Mouse (Mus musculus) lung, adult 2 months (tissue): ENCODE results near the gene Tnrc6c. TPM values are rescaled to one million over a fixed set of nuclear protein-coding genes. Genes with fewer than 3 reads are reported as not detected.

ENCODE experiments used
- DNase-seq: peaks from one replicate; pipeline ENCODE4 v3.0.0; 2022
- H3K4me1 ChIP-seq: fragments of 200-500 bp; 2 replicates; pipeline ENCODE4 v1.6.1; 2011; ENCODE audit warnings: low read length; ENCODE audit not compliant: control insufficient read depth, insufficient read depth
- H3K4me3 ChIP-seq: fragments of 200-500 bp; replicated peaks from 2 replicates; pipeline ENCODE3; 2011; ENCODE audit warnings: low read depth, mild to moderate bottlenecking, control low read depth, low read length; ENCODE audit errors: extremely low read depth
- CTCF ChIP-seq: fragments of 200-500 bp; IDR thresholded peaks from 2 replicates; pipeline ENCODE4 v1.5.1; 2011; ENCODE audit warnings: mild to moderate bottlenecking, low read length, control low read depth; ENCODE audit not compliant: insufficient read depth
- POLR2A ChIP-seq: fragments of 200-500 bp; IDR thresholded peaks from 2 replicates; pipeline ENCODE4 v1.6.1; 2011; ENCODE audit warnings: low read depth, mild to moderate bottlenecking, control low read depth, low read length, borderline replicate concordance; ENCODE audit errors: extremely low read depth
- WGBS: fragments of 180-500 bp; shearing (Covaris S2); methylation state at CpG from one replicate; pipeline ENCODE4 v1.1.7; 2018; 5-methylcytosine and 5-hydroxymethylcytosine counted together
- polyA plus RNA-seq: library from polyadenylated mRNA; depleted of rRNA; stranded (reverse); fragments of >200 nt; gene quantifications from 2 replicates; pipeline ENCODE4 v1.2.3, GENCODE M21; 2012

Tnrc6c gene
- polyA plus RNA-seq, 1 experiment = 21.3 TPM

DNA sequence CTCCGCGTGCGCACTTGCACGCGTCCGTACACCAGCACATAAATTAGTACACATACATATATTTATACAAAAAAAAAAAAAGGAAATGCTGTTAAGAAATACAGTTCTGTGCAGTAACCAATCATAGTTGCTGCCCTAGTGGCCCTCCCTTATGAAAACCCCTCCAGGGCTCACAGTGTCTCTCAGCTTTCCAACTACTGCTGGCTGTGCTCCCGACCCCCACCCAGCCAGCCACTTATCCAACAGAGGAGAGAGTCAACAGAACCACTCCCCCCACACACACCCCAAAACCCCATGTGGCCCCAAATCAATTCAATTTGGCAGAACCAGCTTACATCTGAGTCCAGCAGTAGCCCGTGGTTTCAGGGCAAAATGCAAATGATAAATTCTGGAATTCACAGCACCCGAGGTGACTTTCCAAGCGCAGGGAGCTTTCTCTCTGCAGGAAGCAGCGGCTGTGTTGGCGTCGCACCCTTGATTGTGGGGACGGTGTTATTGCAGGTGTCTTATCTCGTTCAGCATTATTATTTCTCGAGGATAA lies 36.7 kb upstream of the Tnrc6c start:
- no peaks in the 10 kb centered on the region for H3K4me1 ChIP-seq
- WGBS = 15% methylated on average over 16 of the region's 16 CpGs
- no peak for DNase-seq
- no peak for TF ChIP-seq CTCF
- TF ChIP-seq POLR2A = no peak
- H3K4me3 ChIP-seq = no peak overlapping the region

DNA sequence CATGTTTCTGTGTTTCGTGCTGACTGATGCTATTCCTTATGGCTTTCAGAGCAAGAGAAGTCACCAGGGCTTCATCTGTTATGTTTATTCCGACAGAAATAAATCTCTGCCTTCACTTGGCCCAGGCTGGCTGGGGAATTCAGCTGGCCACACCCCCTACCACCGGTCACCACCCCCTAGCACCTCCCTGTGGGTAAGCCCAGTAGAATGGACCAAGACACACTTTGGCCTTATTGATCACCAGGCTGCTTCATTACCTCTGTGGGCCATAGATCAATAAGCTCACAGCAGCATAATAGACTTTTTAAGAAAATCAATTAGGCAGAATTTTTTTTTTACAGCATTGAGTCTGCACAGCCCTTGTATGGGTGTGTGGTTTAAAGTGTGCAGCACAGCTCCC lies 35.9 kb upstream of the Tnrc6c start:
- no peak for DNase-seq
- TF ChIP-seq CTCF (no peak), POLR2A (no peak)
- WGBS = 7% methylated on average over 3 of the region's 3 CpGs
- Histone ChIP-seq H3K4me1 (no peaks in the 10 kb centered on the region), H3K4me3 (no peak overlapping the region)

DNA sequence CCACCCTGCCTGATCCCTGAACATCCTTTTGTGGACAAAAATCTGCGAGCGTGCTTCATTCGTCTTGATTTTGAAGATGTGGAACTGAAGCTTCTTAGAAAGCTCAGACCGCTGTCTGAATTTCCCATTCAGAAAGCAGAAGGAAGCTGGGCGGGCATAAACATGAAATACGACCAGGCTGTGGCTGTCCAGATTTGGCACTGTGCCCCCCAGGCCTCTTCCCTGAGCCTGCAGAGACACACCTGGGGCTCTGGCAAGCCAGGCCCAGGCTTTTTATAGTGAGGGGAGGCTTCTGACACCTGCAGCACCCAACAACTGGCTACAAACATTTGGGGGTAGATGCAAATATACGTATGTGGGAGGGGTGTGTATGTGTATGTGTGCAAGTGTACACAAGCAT lies 35.3 kb upstream of the Tnrc6c start:
- TF ChIP-seq CTCF = no peak
- no peak for TF ChIP-seq POLR2A
- Histone ChIP-seq H3K4me3 (no peak overlapping the region), H3K4me1 (no peaks in the 10 kb centered on the region)
- DNase-seq = no peak
- 57% methylated on average over 7 of the region's 7 CpGs for WGBS

DNA sequence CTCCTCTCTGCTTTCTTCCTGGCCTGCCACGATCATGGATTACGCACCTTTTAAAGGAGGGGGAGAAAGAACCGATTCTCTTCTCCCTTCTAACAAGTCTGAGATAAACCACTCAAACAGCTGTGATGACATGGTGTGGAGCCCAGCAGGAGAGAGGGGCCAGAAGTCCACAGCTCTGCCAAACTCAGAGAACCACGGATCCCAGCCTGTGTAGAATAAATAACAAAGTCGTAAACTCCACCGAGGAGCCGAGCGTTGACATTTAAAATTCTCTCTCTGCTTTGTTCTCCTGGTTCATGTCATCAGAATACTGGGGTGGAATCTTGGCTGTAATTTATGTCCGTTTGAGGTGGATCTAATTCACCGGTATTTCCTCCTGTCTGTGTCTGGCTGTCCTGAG lies 34.5 kb upstream of the Tnrc6c start:
- DNase-seq = no peak
- H3K4me1 ChIP-seq = no peaks in the 10 kb centered on the region
- TF ChIP-seq POLR2A (no peak), CTCF (no peak)
- 49% methylated on average over 10 of the region's 10 CpGs for WGBS
- no peak overlapping the region for H3K4me3 ChIP-seq

- H3K4me1 ChIP-seq = peaks cover 2% of the 10 kb centered on the region; the same call in 1 of the 2 replicates
- DNase-seq = no peak
- 62% methylated on average over 4 of the region's 4 CpGs for WGBS
- TF ChIP-seq POLR2A = no peak
- TF ChIP-seq CTCF = no peak
- H3K4me3 ChIP-seq = no peak overlapping the region
Observed at GRCm38 (mm10) chr11:117625196-117625595, 28.9 kb upstream of the Tnrc6c start.

DNA sequence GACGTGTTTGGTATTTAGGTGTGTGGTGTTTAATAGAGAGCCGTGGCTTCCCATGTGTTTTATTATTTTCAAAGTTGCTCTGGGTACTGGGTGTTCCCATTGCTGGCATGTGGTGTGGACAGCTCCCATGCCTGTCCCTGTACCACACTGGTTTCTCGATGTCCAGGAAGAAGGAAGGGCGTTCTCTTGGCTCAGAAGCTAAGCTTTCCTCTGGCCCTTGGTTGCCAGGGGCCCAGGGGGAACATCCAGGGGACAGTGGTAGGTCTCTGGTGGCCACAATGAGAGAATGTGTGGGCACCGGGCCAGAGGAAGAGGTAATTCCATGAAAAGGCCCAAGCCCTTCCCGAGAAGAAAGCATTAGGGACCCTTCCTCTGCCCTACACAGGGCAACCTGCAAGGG lies 27.5 kb upstream of the Tnrc6c start:
- TF ChIP-seq CTCF = no peak
- TF ChIP-seq POLR2A = no peak; the same call in 1 of the 2 replicates
- peak; percentile 38 for DNase-seq
- peaks cover 2% of the 10 kb centered on the region; the same call in 1 of the 2 replicates for H3K4me1 ChIP-seq
- 56% methylated on average over 6 of the region's 6 CpGs for WGBS
- H3K4me3 ChIP-seq = no peak overlapping the region

DNA sequence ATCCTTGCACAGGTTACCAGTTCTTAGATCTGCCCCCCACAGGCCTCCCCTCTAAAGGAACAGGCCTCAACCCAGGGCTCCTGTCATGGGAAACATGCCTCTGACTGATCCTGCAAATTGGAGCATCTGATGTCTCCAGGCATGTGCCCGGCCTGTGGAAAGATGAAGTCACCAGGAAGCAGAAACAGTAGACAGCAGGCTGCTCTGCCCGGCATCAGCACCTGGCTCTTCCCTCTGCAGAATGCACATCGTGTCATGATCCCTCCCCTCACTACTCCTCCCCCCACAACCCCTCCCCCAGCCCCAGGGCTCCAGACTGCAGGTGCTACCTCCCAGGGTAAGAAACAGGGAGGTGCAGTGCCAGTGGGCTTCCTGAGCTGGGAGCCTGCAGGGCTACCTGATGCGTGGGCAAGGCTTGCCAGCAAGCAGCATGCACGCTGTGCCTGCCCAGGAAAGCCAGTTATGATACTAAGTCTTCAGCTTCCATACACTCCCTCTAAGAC lies 27.0 kb upstream of the Tnrc6c start:
- WGBS = 50% methylated on average over 5 of the region's 5 CpGs
- peaks cover 2% of the 10 kb centered on the region; the same call in 1 of the 2 replicates for H3K4me1 ChIP-seq
- DNase-seq = no peak
- TF ChIP-seq CTCF = no peak
- TF ChIP-seq POLR2A = no peak
- no peak overlapping the region for H3K4me3 ChIP-seq

DNA sequence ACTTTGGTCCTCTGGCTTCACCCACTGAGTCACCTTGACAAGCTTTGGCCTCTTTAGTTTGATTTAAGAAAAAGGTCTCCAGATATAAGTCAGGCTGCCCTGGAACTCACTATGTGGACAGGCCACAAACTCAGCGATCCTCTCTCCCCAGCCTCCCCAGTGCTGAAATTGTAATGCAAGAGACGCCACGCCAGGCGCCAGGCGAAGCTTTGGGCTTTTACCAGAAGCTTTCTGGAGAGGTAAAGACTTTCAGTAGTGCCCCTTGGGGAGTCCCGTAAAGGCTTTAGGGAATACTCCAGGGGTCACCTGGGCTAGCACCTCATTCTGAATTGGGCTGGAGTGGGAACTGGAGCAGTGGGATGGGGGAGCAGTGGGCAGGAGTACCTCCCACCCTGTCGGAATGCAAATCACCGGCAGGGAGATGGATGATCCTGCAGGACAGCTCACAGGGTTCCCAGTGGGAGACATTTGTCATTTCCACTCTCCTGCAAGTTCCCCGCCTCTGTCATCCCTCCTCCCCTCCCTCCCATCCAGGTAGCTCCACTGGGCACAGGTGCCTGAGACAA lies 26.3 kb upstream of the Tnrc6c start:
- H3K4me1 ChIP-seq = peaks cover 2% of the 10 kb centered on the region; the same call in 1 of the 2 replicates
- no peak overlapping the region for H3K4me3 ChIP-seq
- WGBS = 49% methylated on average over 9 of the region's 9 CpGs
- DNase-seq = no peak
- TF ChIP-seq CTCF = no peak
- no peak for TF ChIP-seq POLR2A

GRCm38 (mm10) chr11:117628312-117628779 lies 25.7 kb upstream of the Tnrc6c start:
- no peak overlapping the region for H3K4me3 ChIP-seq
- no peak for DNase-seq
- TF ChIP-seq POLR2A = no peak
- TF ChIP-seq CTCF = no peak
- H3K4me1 ChIP-seq = peaks cover 2% of the 10 kb centered on the region; the same call in 1 of the 2 replicates
- WGBS = 31% methylated on average over 9 of the region's 9 CpGs

DNA sequence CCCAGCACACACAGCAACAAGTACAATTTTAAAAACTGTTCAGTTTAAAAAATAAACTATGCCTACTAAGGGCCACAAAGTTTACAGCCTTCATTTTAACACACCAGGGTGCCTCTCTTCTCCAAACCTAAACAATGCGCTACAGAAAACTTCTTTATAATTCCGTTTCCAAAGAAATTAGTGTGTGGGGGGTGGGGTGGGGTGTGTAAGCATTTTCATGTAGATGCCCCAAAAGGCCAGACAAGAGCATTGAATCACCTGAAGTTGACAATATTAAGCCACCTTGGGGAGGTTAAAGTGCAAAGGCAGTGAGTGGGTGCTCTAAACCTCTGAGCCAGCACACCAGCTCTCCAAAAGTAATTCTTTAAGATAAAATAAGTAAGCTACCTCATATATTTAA lies 24.2 kb upstream of the Tnrc6c start:
- Histone ChIP-seq H3K4me1 (peaks cover 2% of the 10 kb centered on the region; the same call in 1 of the 2 replicates), H3K4me3 (no peak overlapping the region)
- 88% methylated on average over 2 of the region's 2 CpGs for WGBS
- TF ChIP-seq POLR2A (no peak), CTCF (no peak)
- no peak for DNase-seq
